Mouse (Mus musculus): ENCODE results near the gene Sh3bgrl3. TPM values are rescaled to one million over a fixed set of nuclear protein-coding genes. Genes with fewer than 3 reads are reported as not detected.

Gene Sh3bgrl3
- total RNA-seq, 2 experiments from 2014 or later = 292 to 301 TPM

DNA sequence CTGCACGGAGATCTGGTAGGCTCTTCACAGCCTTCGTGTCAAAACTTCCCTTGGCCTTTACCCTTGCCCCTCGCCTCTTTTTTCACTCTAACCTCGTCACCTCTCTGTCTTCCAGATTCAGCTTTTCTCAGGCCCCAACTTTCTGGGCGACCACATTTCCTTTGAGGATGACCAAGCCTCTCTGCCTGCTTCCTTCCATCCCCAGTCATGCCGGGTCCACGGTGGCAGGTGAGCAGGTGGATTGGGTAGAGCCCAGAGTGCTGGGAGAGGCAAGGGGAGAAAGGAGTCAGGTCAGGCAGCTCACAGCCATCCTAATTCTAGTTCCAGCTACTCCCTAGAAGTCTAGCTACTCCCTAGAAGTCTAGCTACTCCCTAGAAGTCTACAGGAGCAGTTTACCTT lies 46.1 kb downstream of the Sh3bgrl3 start:
- DNase-seq (ENCODE audit: low spot score in 2 of 2) = no peak

- DNase-seq (ENCODE audit: low spot score in 2 of 2) = peak in 1 of 2 experiments; percentile 37
Observed at GRCm38 (mm10) chr4:134081730-134082386, 46.7 kb downstream of the Sh3bgrl3 start.

DNA sequence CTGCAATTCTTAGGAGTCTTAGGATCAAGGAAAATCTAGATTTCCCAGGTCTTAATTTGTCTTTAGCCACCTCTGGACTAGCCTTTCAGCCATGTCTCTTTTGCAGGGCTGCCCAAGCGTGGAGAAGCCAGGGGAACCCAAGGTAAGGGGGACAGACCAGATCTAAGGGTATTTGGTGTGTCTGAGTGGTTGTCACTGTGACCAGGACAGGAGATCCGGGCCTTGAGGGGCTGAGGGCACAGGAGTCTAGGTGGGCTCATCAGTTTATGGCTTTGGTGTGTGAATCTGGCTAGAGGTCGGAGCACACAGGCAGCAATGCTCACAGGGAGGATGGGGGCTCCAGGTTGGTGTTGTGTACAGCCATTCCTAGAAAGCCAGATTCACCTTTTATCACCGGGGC lies 47.9 kb downstream of the Sh3bgrl3 start:
- DNase-seq (ENCODE audit: low spot score in 2 of 2) = no peak

DNA sequence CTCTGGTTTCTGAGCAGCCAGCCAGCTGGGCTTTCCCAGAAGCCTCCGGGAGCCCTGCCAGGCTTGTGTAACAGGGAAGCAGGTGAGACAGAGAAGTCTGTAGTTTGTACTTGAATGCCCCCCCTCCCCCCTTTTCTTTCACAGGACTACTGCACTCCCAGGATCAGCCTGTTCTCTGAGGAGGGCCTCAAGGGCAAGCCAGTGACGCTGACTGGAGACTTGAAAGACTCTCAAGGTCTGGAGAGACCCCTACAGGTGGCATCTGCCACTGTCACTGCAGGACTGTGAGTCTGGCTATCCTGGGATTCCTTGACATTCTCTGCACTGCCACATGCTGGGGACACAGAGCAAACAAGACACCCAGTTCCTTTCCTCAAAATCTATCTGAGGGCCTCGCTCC lies 49.9 kb downstream of the Sh3bgrl3 start:
- peak; percentile 47 to 60 for DNase-seq (ENCODE audit: low spot score in 2 of 2)

Other genes with a start within 250 kb of the Sh3bgrl3 start
- 10 to 100 TPM; 18.2 TPM for gene Rps6ka1, start 241.0 kb downstream of the Sh3bgrl3 start, total RNA-seq (2021)
- 100 to 1,000 TPM; 199 to 225 TPM for gene Hmgn2, start 160.1 kb downstream of the Sh3bgrl3 start, total RNA-seq (2021)
- gene Dhdds, start 127.9 kb downstream of the Sh3bgrl3 start, total RNA-seq (2021) = 10 to 100 TPM; 57.3 to 58.6 TPM
- gene Lin28a, start 109.9 kb downstream of the Sh3bgrl3 start, total RNA-seq (2021) = not detected
- gene Zfp683, start 75.0 kb downstream of the Sh3bgrl3 start, total RNA-seq (2021) = not detected
- 1 to 10 TPM; 2.1 to 2.7 TPM for gene Crybg2, start 68.0 kb downstream of the Sh3bgrl3 start, total RNA-seq (2021)
- 1 to 10 TPM; 1.2 to 2.4 TPM for gene Cd52, start 33.7 kb downstream of the Sh3bgrl3 start, total RNA-seq (2021)
- gene Ubxn11, start 26.2 kb downstream of the Sh3bgrl3 start, total RNA-seq (2021) = 10 to 100 TPM; 19.5 to 23.2 TPM
- 10 to 100 TPM; 11.8 to 16.0 TPM for gene Cep85, start 58.3 kb upstream of the Sh3bgrl3 start, total RNA-seq (2021)
- not detected for gene Gm7534, start 74.2 kb upstream of the Sh3bgrl3 start, total RNA-seq (2021)
- gene Catsper4, start 98.6 kb upstream of the Sh3bgrl3 start, total RNA-seq (2021) = under 1 TPM in 1 of 2 experiments, not detected in 1; 0.43 TPM
- under 1 TPM in 1 of 2 experiments, not detected in 1; 0.16 TPM for gene Cnksr1, start 109.6 kb upstream of the Sh3bgrl3 start, total RNA-seq (2021)
- not detected for gene E130218I03Rik, start 114.9 kb upstream of the Sh3bgrl3 start, total RNA-seq (2021)
- gene Zfp593, start 116.8 kb upstream of the Sh3bgrl3 start, total RNA-seq (2021) = 10 to 100 TPM; 11.1 to 12.5 TPM
- gene Gm30191, start 118.1 kb upstream of the Sh3bgrl3 start, total RNA-seq (2021) = not detected
- gene Grrp1, start 125.3 kb upstream of the Sh3bgrl3 start, total RNA-seq (2021) = 1 to 10 TPM; 2.6 to 3.5 TPM
- gene Pdik1l, start 159.1 kb upstream of the Sh3bgrl3 start, total RNA-seq (2021) = 10 to 100 TPM; 18.6 to 24.4 TPM
- under 1 TPM; 0.25 to 0.71 TPM for gene Trim63, start 186.3 kb upstream of the Sh3bgrl3 start, total RNA-seq (2021)
- not detected for gene Slc30a2, start 214.4 kb upstream of the Sh3bgrl3 start, total RNA-seq (2021)

Data from layer of hippocampus, postnatal 10 days (tissue).